Mouse (Mus musculus) kidney, embryonic 16.5 days (tissue): ENCODE results near the gene Gm20772. TPM values are rescaled to one million over a fixed set of nuclear protein-coding genes. Genes with fewer than 3 reads are reported as not detected.
"Not testable (repeated sequence)": the region's sequence is repeated elsewhere in the genome, so short reads cannot be mapped to it uniquely, and the experiment has no call there.

ENCODE experiments used
- ATAC-seq: fragments of 200-750 bp; cut with Nextera tagmentation; 2 replicates; pipeline ENCODE4 v1.8.0; 2017; ENCODE audit warnings: moderate TSS enrichment; ENCODE audit not compliant: low FRiP score, low TSS enrichment
- H3K27ac ChIP-seq: fragments of 300-500 bp; sonication (generic); 2 replicates; pipeline ENCODE4 v1.5.1; 2014; ENCODE audit warnings: low read length
- H3K27me3 ChIP-seq: fragments of 300-500 bp; sonication (generic); 2 replicates; pipeline ENCODE4 v1.6.1; 2014; ENCODE audit warnings: low read length, control low read depth, mixed read lengths; ENCODE audit not compliant: insufficient read depth
- H3K36me3 ChIP-seq: fragments of 300-500 bp; sonication (generic); 2 replicates; pipeline ENCODE4 v1.6.1; 2014; ENCODE audit warnings: low read length, control low read depth, mixed read lengths; ENCODE audit not compliant: insufficient read depth
- H3K4me1 ChIP-seq: fragments of 300-500 bp; sonication (generic); 2 replicates; pipeline ENCODE4 v1.6.1; 2014; ENCODE audit warnings: low read length, control low read depth, mixed read lengths; ENCODE audit not compliant: insufficient read depth
- H3K4me2 ChIP-seq: fragments of 300-500 bp; sonication (generic); replicated peaks from 2 replicates; pipeline ENCODE4 v1.6.1; 2014; ENCODE audit warnings: low read depth, low read length
- H3K4me3 ChIP-seq: fragments of 300-500 bp; sonication (generic); 2 replicates; pipeline ENCODE4 v1.5.1; 2014; ENCODE audit warnings: mild to moderate bottlenecking, low read length
- H3K9ac ChIP-seq: fragments of 300-500 bp; sonication (generic); replicated peaks from 2 replicates; pipeline ENCODE4 v1.6.1; 2014; ENCODE audit warnings: low read length
- H3K9me3 ChIP-seq: fragments of 300-500 bp; sonication (generic); 2 replicates; pipeline ENCODE4 v1.6.1; 2016; ENCODE audit warnings: low read length, control low read depth
- WGBS: fragments of 180-500 bp; shearing (Covaris S2); extraction: QIAGEN DNeasy Blood & Tissue Kit; methylation state at CpG from one replicate; pipeline ENCODE4 v1.1.7; 2014; 5-methylcytosine and 5-hydroxymethylcytosine counted together
- polyA plus RNA-seq: library from polyadenylated mRNA; unstranded; fragments of >200 nt; fragmentation: Nextera tagmentation; extraction: Ambion mirVana; gene quantifications from 2 replicates; pipeline ENCODE4 v1.2.1, GENCODE M21; 2015

Gm20772 gene
- not detected in 2 replicates for polyA plus RNA-seq

DNA sequence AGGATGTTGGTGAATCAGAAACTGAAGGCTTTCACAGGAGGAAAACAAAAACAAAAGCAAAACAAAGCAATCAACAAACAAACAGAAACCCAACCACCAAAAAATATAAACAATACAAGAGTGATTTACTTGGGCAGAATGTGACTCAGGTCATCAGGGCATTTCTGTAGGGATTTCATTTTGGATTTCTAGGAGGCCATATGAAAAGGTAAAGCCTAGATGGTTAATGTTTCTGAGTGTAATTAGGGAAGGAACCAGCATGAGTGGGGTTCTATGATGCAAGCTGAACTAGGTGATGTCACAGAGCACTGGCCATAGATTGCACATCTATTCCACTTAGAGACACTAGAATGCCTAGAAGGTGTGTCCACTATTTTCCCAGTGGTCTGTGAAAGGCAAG, at the start of gene Gm20772, which contains the start of gene Gm20831:
Gene Gm20772, plus strand, starts transcription at position 301 of the 400 bp plus-strand sequence.
Gene Gm20831, plus strand, starts transcription at position 301 of the 400 bp plus-strand sequence.
- H3K4me2 ChIP-seq, H3K9me3 ChIP-seq, H3K27me3 ChIP-seq, H3K27ac ChIP-seq, H3K36me3 ChIP-seq, H3K4me1 ChIP-seq, H3K9ac ChIP-seq, H3K4me3 ChIP-seq, ATAC-seq: not testable (repeated sequence)

DNA sequence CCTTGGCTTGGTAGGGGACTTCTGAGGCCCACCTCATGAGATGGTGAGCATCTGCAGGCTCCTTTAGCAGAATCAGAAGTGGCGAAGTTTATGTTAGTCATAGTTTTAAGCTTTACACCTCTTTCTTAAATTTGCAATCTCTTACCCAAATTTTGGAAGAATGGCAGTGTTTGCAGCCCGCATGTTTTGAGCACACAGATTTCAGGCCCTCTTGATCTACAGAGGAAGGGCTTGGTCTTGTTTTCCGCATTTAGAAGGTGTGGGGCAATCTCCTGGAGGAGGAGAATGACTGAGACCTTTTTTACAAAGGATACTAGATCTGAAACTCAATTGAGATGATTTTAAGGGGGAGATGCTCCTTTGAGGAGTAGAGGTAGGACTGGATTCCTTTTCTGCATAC, 28.4 kb upstream of the Gm20772 start, which contains the start of gene Gm21904:
Gene Gm21904, minus strand, starts transcription at position 101 of the 400 bp plus-strand sequence.
- not testable (repeated sequence) for ATAC-seq, H3K9ac ChIP-seq, H3K36me3 ChIP-seq, H3K4me1 ChIP-seq, H3K9me3 ChIP-seq, H3K27ac ChIP-seq, H3K27me3 ChIP-seq, H3K4me3 ChIP-seq, H3K4me2 ChIP-seq
- WGBS, result no CpG with 5 or more reads among the region's 3 CpGs

Other genes with a start within 250 kb of the Gm20772 start
- gene Gm21904, start 28.5 kb upstream of the Gm20772 start, polyA plus RNA-seq, result not detected in 2 replicates
- gene Gm20831, start within 50 bp of the Gm20772 start, polyA plus RNA-seq, result not detected in 2 replicates
- gene Srsy, start 62.6 kb downstream of the Gm20772 start, polyA plus RNA-seq, result not detected in 2 replicates
- gene Gm21764, start 187.1 kb downstream of the Gm20772 start, polyA plus RNA-seq, result not detected in 2 replicates
- gene Ssty1, start 214.4 kb downstream of the Gm20772 start, polyA plus RNA-seq, result not detected in 2 replicates